Mouse (Mus musculus) hematopoietic stem cell, adult 5-6 weeks (primary cell): ENCODE results near the gene Vmn2r91. TPM values are rescaled to one million over a fixed set of nuclear protein-coding genes. Genes with fewer than 3 reads are reported as not detected.
"Not testable (repeated sequence)": the region's sequence is repeated elsewhere in the genome, so short reads cannot be mapped to it uniquely, and the experiment has no call there.

Experiments used
- ATAC-seq, 2 experiments: fragments of 125-278 bp in 1 of 2; replicated peaks in 1 of 2; 2 replicates each; pipeline ENCODE4 v1.8.0; 2016 to 2017; ENCODE audit warnings: inconsistent platforms in 2 of 2, mild to moderate bottlenecking in 2 of 2, moderate number of reproducible peaks in 2 of 2, low read depth in 1 of 2, moderate TSS enrichment in 1 of 2; ENCODE audit not compliant: low FRiP score in 2 of 2, poor library complexity in 2 of 2, severe bottlenecking in 2 of 2, insufficient read depth in 1 of 2, low TSS enrichment in 1 of 2
- total RNA-seq: library from RNA; stranded (forward); fragments of 172-1452, 232-1000 nt; gene quantifications from 2 replicates; pipeline ENCODE4 v1.2.3, GENCODE M21; 2017

Gene Vmn2r91
- not detected in 2 replicates for total RNA-seq

DNA sequence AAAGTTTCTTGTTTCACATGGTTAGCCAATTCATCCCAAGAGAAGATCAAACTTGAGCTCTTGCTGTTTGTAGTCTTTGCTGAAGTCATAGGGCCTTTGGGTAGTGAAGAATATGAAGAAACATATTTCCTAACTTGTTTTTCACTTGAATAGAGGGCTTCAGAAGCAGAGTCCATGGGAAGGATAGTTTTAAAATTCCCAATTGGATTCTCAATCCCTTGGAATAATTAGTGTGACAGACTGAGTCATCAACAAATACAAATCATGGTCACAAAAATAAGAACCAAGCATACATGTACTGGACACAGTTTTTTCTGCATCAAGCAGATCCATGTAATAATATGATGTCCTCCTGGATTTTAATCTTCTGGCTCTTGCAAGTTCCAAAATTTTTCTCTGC is at the start of gene Vmn2r91:
Gene Vmn2r91 (plus strand): TSS at position 301 of the 400 bp plus-strand sequence.
- not testable (repeated sequence) for ATAC-seq

DNA sequence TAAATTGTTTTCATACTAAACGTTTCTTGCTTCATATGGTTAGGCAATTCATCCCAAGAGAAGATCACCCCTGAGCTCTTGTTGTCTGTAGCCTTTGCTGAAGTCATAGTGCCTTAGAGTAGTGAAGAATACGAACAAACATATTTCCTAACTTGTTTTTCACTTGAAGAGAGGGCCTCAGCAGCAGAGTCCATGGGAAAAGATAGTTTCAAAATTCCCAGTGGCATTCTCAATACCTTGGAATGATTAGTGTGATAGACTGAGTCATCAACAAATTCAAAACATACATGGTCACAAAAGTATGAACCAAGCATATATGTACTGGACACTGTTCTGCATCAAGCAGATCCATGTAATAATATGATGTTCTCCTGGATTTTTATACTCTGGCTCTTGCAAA is 35.7 kb upstream of the Vmn2r91 start, which contains the start of gene Vmn2r124:
Gene Vmn2r124 (plus strand): TSS at position 301 of the 400 bp plus-strand sequence.
- no peak for ATAC-seq

DNA sequence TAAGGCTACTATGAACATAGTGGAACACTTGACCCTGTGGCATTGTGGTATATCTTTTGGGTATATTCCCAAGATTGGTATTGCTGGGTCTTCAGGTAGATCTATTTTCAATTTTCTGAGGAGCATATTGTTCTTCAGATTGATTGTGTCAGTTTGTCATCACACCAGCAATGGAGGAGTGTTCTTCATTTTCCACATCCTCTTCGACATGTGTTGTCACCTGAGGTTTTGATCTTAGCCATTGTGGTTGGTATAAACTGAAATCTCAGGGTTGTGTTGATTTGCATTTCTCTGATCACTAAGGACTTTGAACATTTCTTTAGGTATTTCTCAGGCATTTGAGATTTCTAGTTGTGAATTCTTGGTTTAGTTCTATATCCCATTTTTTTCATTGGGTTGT is 10.8 kb downstream of the Vmn2r91 start:
- ATAC-seq, result not testable (repeated sequence)

DNA sequence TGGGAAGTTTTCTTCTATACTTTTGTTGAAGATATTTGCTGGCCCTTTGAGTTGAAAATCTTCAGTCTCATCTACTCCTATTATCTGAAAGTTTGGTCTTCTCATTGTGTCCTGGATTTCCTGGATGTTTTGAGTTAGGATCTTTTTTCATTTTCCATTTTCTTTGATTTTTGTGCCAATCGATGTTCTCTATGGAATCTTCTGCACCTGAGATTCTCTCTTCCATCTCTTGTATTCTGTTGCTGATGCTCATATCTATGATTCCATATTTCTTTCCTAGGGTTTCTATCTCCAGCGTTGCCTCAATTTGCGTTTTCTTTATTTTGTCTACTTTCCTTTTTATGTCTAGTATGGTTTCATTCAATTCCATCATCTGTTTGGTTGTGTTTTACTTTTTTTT is 17.4 kb downstream of the Vmn2r91 start:
- not testable (repeated sequence) for ATAC-seq

DNA sequence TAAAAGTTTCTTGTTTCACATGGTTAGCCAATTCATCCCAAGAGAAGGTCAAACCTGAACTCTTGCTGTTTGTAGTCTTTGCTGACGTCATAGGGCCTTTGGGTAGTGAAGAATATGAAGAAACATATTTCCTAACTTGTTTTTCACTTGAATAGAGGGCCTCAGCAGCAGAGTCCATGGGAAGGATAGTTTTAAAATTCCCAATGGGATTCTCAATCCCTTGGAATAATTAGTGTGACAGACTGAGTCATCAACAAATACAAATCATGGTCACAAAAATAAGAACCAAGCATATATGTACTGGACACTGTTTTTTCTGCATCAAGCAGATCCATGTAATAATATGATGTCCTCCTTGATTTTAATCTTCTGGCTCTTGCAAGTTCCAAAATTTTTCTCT is 66.8 kb downstream of the Vmn2r91 start, which contains the start of gene Vmn2r92:
Gene Vmn2r92 (plus strand): TSS at position 301 of the 400 bp plus-strand sequence.
- ATAC-seq, result not testable (repeated sequence)

DNA sequence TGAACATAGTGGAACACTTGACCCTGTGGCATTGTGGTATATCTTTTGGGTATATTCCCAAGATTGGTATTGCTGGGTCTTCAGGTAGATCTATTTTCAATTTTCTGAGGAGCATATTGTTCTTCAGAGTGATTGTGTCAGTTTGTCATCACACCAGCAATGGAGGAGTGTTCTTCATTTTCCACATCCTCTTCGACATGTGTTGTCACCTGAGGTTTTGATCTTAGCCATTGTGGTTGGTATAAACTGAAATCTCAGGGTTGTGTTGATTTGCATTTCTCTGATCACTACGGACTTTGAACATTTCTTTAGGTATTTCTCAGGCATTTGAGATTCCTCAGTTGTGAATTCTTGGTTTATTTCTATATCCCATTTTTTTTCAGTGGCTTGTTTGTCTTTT is 76.4 kb downstream of the Vmn2r91 start:
- ATAC-seq, result not testable (repeated sequence)

Other genes with a start within 250 kb of the Vmn2r91 start
- gene Has1, start 229.8 kb upstream of the Vmn2r91 start, total RNA-seq, result not detected in 2 replicates
- 2.7 and 12.1 TPM in 2 replicates for gene Fpr1, start 201.1 kb upstream of the Vmn2r91 start, total RNA-seq
- 8.1 and 26.5 TPM in 2 replicates for gene Fpr2, start 197.2 kb upstream of the Vmn2r91 start, total RNA-seq
- gene Fpr3, start 197.2 kb upstream of the Vmn2r91 start, total RNA-seq, result not detected in 2 replicates
- not detected in 2 replicates for gene Fpr-rs4, start 63.3 kb upstream of the Vmn2r91 start, total RNA-seq
- not detected in 2 replicates for gene Vmn2r124, start 35.6 kb upstream of the Vmn2r91 start, total RNA-seq
- gene Vmn2r92, start 66.9 kb downstream of the Vmn2r91 start, total RNA-seq, result not detected in 2 replicates
- not detected in 2 replicates for gene Vmn2r94, start 192.7 kb downstream of the Vmn2r91 start, total RNA-seq
- not detected in 2 replicates for gene Vmn2r93, start 213.1 kb downstream of the Vmn2r91 start, total RNA-seq